Mouse (Mus musculus): ENCODE data around the gene Gm42791.

The Gm42791 gene

DNA sequence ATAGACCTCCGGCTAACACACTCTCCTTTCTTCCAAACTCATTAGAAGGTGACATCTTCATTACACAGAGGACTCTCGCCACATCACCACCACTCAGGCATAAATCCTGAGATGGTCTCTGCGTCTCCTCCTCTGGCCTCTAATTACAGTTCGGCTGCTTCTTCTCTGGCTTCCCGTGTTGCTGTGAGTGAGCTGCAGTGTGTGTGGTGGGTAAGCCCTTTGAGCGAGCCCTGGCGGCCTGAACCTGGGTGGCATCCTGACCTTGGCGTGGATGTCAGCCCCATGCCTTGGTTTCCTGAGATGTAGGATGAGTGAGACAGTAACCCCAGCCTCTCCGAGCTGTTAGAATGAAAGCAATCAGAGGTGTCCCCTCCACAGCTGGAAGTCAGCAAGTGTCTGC, 46.4 kb downstream of the Gm42791 start:
- DNase-seq = no peak

DNA sequence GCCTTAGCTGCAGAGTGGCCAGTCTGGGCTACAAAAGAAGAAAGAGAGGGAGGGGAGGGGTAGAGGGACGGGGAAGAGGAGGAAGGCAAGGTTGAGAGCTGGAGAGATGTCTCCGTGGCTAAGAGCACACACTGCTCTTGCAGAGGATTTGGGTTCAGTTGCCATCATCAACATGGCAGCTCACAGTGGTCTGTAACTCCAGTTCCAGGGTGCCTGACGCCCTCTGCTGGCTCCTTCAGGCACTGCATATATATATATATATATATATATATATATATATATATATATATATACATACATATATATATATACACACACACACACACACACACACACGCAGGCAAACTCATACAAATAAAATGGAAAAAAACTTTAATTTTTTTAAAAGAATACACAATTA, 47.5 kb downstream of the Gm42791 start:
- DNase-seq = no peak

DNA sequence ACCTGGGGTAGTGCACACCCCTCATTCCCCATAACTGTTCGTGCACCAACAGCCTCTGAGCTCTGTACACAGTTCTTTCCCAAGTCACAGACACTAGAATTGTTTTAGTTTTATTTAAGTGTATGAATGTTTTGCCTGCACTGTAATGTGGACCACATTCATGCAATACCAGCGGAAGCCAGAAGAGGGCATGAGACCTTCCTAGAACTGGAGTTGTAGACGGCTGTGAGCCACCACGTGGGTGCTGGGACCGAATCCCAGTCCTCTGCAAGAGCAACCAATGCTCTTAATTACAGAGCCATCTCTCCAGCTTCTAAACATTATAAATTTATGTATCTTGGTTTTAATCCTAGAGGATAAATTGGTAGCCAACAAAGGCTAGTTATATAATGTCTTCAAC, 48.2 kb downstream of the Gm42791 start:
- peak; percentile 56 for DNase-seq

DNA sequence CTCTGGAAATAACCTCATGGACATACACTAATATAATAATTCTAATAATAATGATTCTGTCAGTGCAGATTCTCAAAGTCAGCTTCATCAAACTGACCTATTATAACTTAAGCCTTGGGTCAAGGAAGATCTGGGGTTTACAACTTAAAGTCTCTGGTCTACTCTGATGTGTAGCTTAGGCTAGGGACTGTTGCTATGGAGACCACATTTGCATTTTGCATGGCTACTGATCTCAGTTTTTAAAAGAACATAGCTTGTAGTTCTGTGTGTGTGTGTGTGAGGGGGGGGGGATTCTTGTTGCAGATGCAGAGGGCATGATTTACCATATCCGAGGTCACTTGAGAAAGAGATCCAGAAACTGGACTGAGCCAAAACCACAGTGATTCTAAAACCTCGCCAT, 49.2 kb downstream of the Gm42791 start:
- DNase-seq = no peak

GRCm38 (mm10) chr5:148944024-148944423, 50.9 kb downstream of the Gm42791 start:
- no peak for DNase-seq

DNA sequence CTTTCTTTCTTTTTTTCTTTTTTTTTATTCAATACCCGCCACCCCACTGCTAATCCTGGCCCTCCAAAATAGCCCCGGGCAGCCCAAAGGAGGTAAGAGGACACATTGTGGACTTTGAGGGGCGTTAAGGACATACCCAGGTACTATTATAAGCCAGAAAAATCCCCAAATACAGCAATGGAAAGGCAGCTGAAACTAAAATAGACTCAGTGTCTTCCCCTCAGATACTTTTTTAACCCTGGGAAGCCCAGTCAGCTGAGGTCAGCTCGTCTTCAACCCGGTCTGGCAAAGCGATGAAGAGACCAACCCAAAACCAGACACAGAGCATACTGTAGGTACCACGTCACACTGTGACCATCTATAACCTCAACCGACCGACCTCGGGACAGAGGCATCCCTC, 51.5 kb downstream of the Gm42791 start:
- no peak for DNase-seq

- DNase-seq = no peak
These were observed 52.0 kb downstream of the Gm42791 start for GRCm38 (mm10) chr5:148942957-148943356.

DNA sequence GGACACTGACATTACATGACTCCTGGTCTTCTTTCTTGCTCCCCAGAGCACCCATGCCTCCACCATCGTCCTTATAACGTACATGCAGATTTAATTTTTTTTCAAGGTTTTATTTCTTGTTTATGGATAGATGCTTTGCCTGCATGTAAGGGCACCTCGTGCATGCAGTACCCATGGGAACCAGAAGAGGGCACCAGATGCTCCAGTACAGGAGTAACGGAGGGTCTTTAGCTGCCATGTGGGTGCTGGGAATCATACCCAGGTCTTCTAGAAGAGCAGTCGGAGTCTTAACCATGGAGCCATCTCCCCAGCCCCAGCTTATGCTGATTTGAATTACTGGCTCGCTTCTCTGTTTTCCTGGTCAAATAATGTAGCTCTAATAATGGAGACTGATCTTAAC, 52.6 kb downstream of the Gm42791 start:
- DNase-seq = no peak

GRCm38 (mm10) chr5:148941867-148942266, 53.1 kb downstream of the Gm42791 start:
- no peak for DNase-seq

DNA sequence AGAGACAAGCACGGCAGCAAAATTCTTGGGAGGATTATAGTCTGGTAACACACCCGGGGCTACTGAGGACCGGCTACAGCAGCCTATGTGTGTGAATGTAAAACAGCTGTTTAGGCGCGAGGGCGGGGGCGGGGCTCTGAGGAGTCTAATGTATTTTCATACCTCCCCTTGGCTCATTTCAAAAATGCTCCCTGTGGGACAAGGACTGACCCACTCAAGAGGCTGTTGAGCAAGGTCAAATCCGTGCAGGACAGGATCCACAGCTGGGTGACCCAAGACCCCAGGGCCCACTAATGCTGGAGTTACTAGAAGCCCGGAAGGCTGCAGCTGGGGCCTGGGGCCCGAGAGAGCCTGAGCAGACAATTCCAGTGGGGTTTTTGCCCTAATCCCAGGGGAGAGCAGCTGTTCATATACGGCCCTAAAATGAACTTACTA, 55.0 kb downstream of the Gm42791 start:
- no peak for DNase-seq

- DNase-seq = no peak
These were observed 58.4 kb downstream of the Gm42791 start for GRCm38 (mm10) chr5:148936516-148936951.

DNA sequence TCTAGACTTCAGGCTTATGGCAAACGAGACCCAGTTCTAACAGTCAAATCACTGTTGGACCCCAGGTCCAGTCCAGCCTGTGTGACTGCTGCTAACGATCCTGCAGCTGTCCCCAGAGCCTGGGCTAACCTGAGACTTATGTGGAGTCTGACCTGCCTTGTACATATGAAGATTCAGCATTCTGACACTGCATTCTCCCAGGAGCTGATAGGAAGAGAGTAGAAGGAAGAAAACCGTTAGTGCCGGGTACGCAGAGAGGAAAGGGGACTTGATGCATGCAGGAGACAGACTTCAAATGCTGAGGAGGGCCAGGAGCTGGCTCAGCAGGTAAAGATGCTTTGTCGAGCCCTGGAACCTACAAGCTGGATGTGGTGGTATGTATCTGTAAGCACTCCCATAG, 59.1 kb downstream of the Gm42791 start:
- no peak for DNase-seq

GRCm38 (mm10) chr5:148935071-148935821, 59.7 kb downstream of the Gm42791 start:
- no peak for DNase-seq

GRCm38 (mm10) chr5:148934457-148934856, 60.5 kb downstream of the Gm42791 start:
- DNase-seq = no peak

DNA sequence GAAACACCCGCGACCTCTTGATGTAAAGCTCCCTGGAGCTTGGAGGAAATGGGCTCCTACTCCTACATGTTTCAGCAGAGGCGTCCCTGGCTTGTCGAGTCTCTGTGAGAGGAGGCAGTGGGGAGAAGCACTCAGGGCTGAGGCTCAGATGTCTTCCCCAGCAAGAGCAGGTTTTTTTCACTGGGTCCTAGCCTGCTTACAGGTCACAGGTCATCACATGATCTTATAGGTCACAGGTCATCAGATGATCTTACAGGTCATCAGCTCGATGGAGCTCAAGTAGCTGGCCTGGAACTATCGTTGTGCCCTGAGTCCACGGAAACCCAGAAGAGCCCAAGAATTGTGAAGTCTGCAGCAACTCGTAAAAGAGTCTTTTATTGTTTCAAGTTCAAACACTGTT, 61.2 kb downstream of the Gm42791 start:
- DNase-seq = no peak

- no peak for DNase-seq
These were observed 63.6 kb downstream of the Gm42791 start for GRCm38 (mm10) chr5:148931301-148931700.

DNA sequence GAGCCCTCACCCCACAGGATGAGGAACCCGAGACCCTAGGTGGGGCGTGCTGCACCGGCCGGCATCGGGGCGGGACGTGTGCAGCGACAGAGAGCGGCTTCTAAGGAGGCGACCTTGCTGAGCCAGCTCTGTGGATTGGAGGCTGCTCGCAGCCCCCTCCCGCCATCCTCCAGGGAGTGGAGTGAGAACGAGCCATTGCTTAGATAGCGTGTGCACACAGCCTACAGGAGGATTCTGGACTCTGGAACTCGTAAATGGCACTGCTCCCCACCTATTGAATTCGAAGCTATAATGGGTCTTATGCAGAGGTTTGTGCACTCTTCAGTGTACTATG, 65.9 kb downstream of the Gm42791 start, which contains the start of gene Katnal1:
Gene Katnal1 (minus strand): TSS at position 205 of the 334 bp plus-strand sequence.
- DNase-seq = no peak

GRCm38 (mm10) chr5:148928382-148929115, 66.4 kb downstream of the Gm42791 start:
- DNase-seq = peak; percentile 96

GRCm38 (mm10) chr5:148927717-148928223, 67.2 kb downstream of the Gm42791 start:
- DNase-seq = no peak

GRCm38 (mm10) chr5:148924586-148924985, 70.4 kb downstream of the Gm42791 start:
- DNase-seq = peak; percentile 33

DNA sequence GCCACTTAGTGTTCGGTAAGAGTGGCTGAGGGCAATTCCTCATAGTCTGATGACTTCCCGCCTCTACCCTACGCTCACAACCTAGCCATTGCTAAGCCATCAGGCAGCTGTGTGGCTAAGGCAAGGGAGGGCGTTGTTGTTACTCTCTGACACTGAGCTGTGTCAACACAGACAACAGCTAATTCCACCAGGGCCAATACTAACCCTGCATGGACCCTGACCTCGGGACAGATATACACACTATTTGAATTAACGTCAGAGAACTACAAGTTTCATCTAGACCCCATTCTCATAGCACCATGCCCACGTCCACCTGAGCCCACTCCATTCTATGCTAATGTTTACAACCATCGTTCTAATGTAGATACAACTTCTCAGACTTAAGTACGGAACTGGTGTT, 70.9 kb downstream of the Gm42791 start:
- DNase-seq = no peak

DNA sequence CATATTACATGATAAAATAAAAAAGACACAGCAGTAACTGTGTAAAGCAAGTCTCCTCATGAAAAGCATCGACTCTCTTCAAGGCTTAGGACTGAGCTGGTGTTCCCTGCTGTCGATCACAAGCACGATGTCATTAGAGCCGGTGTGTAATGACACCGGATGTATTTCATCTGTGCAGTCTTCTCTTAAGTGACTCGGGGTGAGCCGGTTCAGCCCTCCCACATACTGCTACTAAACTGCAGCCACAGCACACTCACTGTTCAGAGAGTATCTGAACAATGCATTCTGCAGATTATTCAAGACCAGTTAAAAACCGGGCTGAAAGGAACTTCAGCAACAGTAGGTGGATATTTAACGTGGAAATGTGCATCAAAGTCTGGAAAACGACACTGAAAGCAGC, 71.5 kb downstream of the Gm42791 start:
- DNase-seq = no peak

GRCm38 (mm10) chr5:148922773-148923172, 72.2 kb downstream of the Gm42791 start:
- DNase-seq = no peak

DNA sequence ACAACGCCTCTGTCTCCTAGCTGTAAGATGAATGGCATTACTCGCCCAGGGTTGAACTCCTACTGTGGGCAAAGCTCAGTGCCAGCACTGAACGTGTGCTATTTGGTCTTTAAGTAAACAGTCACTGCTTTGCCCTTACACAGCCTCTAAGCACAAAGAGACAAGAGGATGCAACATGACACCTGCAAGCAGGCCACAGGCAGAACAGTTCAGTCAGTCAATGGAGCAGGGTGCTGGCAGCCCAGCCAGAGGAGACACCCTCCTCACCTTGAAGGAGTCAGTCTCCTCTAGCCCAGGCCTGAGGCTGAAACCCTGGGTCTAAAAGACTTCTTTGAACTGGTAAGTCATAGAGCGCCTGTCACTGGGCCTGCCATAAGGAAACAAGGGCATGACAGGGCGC, 76.9 kb downstream of the Gm42791 start:
- peak; percentile 3 for DNase-seq
